Mouse (Mus musculus): ENCODE data around the gene Hsf4.

DNA sequence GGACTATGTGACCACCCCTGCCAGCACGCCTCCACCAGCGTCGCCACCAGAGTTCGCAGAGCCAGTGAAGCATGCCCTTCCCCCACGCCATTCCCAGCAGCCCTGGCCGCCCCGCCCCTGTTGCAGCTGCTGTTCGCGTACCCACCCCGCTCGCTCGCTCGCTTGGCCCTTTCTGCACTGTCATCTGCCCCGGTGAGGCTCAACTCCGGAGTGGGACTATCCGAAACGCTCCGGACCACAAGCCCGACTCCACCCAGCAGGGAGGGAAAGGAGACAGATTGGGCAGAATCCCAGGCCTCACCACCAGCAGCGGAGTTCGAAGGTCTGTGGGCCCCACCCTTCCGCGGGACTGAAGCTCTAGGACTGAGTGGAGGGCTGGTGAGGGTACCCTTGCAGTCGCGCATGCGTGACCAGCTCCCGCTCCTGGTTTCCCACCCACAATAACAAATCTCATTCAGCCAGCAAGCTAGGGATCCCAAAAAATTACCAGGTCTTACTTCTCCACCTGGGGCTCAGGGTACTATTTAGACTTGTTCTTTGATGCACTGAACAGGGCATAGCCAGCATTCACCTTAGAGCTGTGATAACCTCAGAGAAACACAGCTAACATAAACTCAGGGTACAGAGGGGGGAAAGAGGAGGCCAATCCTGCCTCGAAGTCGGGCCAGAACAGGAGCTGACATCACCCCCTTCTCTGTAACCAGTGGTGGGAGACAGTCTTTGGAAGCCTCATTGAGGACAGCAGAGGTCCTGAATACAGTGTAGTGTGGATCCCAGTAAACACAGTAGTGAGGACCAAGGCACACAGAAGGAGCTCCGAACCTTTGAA is 6.9 kb downstream of the Hsf4 start:
- no peak for TF ChIP-seq CTCF (IDR thresholded peaks at IDR 0.05; ENCODE audit: low read depth)
- TF ChIP-seq EP300 (IDR thresholded peaks at IDR 0.05; ENCODE audit: low read depth) = no peak

Measured in heart, postnatal 0 days (tissue).